Mouse (Mus musculus) left cerebral cortex, adult 11 months (tissue): ENCODE results near the gene Arhgap8.

Experiments used
- DNase-seq: peaks from one replicate; pipeline ENCODE4 v3.0.0; 2022; ENCODE audit warnings: low spot score

Gene Arhgap8

DNA sequence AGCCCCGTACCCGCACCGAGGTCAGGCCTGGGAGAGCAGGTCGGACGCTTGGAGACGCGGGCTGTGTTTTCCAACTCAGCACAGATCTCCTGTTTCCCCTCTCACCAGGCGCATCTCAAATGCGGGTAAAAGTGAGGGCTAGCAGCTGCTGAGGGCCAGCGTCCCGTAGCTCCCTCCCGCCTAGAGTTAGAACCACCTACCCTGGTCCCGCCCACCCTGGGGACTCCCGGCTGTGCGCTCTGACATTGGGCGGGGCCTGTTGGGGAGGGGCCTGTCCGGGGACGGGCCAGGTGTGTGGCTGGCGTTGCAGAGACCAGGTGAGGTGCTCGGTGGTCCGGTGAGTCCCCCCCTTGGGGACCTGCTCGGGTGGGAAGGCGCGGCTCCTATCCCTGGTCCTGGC lies at the start of gene Arhgap8:
Gene Arhgap8, plus strand, starts transcription at position 262 of the 400 bp plus-strand sequence.
- DNase-seq, result no peak

GRCm38 (mm10) chr15:84670657-84671055 lies 49.2 kb upstream of the Arhgap8 start:
- DNase-seq, result no peak

DNA sequence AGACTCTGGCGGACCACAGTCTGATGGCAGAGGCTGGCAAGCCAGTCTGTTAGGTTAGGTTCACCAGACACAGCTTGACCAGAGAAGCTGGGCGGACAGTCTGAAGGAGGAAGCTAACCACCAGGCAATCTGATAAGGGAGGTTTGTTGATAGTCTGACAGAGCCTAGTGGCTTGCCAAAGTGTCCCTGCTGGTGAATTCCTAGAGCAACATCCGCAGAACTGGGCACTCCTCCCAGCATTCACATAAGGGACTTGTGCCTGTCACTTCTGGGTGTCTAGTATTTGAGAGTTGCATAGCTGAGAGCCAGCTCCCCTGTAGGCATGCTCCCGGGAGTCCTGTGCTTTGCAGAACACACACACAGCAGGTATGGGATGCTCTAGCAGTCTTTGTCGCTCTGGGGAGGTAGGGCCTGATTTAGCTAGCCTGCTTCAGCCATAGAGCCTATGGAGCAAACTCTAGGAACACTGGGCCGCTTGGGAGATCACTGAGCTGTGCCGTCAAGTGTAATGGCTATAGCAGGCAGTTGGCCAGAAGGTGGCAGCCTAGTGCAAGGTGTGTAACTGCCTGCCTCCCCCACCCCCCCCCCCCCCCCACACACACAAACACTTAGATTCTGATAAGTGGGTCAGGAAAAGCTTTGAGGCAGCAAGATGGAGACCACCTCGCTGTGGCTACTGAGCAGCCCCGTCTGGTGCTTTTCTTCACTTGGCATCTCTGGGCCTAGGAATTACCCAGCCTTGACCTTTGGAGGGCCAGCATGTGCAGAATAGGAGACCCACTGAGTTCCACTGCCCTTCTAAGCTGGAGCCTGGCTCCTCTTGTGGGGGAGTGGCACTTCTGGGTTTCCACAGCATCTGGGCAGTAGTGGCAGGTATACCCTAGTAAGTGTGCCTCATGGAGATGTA lies 48.2 kb upstream of the Arhgap8 start:
- DNase-seq, result no peak

DNA sequence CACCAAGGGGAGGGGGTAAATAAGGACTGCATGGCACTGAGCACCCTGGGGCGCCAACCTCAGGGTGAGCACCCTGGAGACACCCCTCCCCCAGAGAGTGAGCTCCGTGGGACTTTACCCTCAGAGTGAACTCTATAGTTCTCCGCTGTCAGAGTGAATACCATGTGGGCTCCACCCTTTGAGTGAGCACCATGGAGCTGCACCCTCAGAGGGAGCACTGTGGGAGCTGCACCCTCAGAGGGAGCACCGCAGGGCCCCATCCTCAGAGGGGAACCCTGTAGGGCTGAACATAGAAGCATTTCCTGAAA lies 47.6 kb upstream of the Arhgap8 start:
- no peak for DNase-seq

- no peak for DNase-seq
These were observed 47.2 kb upstream of the Arhgap8 start for GRCm38 (mm10) chr15:84672616-84673015.

DNA sequence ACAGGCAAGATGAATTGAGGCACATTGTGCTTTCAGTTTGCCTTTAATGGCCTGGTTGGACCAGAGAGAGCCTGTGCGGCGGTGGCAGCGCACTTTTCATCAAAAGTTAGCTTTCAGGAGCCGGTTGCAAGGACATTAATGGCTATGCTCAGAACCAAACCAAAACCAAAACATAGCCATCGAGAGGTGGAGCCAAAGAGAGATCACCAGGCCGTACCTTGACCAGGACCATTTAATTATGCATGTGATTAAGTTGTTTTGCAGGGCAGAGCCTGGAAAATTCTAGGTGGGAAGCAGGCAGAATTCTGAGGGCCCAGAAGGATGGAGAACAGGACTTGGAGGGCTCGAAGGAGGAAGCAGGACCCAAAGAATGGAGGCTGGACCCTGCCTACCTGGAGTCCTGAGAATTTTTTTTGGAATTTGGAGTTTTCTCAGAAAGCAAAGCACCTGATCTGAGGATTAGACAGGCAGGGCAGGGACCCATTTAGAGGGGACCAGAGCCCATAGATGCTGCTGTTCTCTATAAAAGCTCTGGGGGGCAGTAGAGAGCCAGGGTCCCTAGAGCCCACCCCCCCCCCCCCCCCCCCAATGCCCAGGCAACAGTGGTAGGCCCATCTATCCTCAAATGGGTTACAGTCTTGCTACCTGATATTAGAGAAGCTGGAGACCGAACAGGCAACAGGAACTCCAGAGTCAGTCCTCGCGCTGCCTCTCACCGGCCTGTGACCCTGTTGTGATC lies 45.4 kb upstream of the Arhgap8 start:
- DNase-seq, result no peak

DNA sequence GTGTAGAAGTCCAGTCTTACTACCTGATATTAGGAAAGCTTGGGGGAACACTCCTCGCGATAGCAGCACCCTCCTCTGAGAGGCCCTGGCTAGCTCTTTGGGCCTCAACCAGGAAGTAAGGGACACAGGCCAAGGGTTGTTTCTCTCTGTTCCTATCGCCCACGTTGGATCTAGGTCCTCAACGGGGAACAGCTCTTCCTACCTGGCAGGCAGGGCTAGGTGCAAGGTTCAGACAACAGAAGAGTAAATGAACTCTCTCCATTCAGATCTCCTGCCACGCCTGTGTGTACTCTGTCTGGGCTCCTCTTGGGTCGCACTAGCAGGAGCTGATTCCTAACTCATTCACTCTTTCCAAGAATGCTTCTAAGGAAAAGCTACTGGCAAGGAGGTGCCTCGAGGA lies 44.5 kb upstream of the Arhgap8 start:
- no peak for DNase-seq

- no peak for DNase-seq
These were observed 41.9 kb upstream of the Arhgap8 start for GRCm38 (mm10) chr15:84677943-84678342.

DNA sequence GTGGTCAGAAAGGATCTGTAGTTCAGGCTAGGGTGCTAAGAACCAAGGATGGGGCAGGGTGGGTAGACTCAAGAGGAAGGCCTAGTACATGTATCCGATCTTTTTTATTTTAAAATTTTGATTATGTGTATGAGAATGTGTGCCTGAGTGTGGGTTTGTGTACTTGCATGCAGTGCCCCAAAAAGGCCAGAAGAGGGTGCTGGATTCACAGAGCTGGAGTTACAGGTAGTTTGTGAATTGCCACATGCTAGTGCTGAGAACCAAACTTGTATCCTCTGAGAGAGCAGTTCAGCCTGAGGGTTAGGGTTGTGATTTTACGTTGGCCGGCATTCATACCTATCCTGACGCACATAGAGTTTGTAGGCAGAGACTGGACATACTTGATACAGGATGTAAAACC lies 40.8 kb upstream of the Arhgap8 start:
- no peak for DNase-seq

GRCm38 (mm10) chr15:84679794-84680193 lies 40.1 kb upstream of the Arhgap8 start:
- no peak for DNase-seq

DNA sequence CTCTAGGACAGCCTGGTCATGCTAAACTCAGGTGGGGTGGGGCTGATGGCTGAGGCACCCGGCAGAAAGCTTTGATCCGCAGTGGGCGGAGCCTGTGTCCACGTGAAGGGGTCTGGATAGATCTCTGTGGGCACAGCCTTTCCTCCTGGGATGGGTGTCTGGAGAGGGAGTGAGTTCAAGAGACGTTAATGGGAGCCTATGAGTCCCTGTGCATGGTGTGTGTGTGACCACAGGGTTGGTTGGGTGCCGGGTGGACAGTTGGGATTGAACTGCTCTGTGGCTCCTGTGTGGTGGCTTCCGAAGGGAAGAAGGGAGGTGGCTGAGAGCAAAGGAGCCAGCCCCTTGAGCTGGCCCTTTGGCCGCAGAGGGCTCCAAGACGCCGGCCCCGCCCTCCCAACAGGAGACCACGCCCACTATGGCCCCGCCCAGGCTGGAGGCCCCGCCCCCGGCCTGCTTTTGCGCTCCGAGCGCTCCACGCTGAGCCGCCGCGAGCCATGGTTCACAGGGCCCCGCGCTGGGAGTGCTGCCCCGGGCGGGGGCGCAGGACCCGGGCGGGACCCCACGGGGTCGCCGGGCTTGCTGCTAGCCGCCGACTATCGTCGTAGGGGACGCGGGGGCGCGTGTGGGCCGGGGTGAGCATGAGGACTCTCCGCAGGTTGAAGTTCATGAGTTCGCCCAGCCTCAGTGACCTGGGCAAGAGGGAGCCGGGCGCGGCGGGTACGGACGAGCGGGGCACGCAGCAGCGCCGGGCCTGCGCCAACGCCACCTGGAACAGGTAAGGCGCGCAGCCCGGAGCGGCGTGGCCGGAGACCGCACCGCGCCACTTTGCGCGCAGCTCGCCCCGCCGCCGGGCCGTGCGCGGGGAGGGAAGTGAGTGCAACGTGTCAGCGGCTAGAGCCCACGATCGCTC lies 39.1 kb upstream of the Arhgap8 start:
- no peak for DNase-seq

GRCm38 (mm10) chr15:84681455-84682193 lies 38.2 kb upstream of the Arhgap8 start:
- DNase-seq, result no peak

- no peak for DNase-seq
These were observed 37.6 kb upstream of the Arhgap8 start for GRCm38 (mm10) chr15:84682206-84682605.

- DNase-seq, result no peak
These were observed 37.0 kb upstream of the Arhgap8 start for GRCm38 (mm10) chr15:84682821-84683220.

DNA sequence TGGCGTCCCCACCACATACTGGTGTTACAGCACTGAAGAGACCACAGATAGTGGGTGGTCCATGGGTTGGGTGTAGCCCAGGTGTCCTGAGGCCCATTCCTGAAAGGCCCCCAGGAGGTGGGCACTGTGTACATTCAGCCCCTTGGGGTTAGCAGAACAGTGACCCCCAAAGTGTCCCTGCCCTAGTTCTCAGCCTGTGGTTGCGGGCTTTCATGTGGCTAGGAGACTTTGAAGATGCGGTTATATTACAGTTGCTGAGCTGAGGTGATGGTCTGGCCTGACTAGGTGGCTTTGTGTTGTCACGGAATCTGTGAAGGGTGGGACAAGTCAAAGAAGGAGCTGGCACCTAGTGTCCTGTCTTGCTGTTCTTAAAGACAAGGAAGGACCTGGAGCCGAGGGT lies 35.3 kb upstream of the Arhgap8 start:
- no peak for DNase-seq

DNA sequence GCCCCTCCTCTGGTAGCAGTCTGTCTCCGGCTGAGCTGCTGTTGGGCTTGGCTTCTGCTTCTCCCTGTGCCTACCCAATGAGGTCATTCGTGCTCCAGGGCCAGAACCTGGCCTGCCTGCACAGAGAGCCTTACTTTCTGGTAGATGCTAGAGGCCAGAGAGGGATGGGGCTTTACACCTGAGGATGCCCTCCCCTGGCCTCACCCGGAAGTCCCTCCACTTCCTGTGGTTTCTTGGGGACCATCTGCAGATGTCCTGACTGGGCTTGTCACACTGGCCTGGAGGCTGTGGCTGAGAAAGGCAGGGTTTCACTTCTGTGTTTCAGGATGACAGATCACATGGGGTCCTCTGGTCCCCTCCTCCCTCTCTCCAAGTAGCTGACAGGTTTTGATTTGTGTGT lies 34.4 kb upstream of the Arhgap8 start:
- DNase-seq, result no peak

GRCm38 (mm10) chr15:84687904-84688303 lies 31.9 kb upstream of the Arhgap8 start:
- no peak for DNase-seq

GRCm38 (mm10) chr15:84689356-84689755 lies 30.5 kb upstream of the Arhgap8 start:
- DNase-seq, result no peak

- no peak for DNase-seq
These were observed 28.3 kb upstream of the Arhgap8 start for GRCm38 (mm10) chr15:84691513-84691912.

DNA sequence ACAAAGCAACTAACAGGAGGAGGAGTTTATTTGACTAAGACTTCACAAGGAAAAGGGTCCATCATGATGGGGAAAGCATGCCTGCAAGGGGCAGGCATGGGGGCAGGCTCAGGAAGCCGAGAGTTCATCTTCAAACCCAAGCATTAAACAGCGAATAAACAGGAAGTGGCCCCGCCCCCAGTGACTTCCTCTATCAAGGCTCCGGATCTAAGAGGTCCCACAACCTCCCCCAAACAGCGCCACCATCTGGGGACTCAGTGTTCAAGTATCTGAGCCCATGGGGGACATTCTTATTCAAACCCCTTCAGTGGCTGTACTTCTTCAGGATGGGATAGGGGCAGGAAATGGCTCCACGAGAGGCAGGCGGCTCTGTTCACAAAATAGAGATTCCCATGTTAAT lies 27.2 kb upstream of the Arhgap8 start:
- no peak for DNase-seq

GRCm38 (mm10) chr15:84696021-84696420 lies 23.8 kb upstream of the Arhgap8 start:
- no peak for DNase-seq

DNA sequence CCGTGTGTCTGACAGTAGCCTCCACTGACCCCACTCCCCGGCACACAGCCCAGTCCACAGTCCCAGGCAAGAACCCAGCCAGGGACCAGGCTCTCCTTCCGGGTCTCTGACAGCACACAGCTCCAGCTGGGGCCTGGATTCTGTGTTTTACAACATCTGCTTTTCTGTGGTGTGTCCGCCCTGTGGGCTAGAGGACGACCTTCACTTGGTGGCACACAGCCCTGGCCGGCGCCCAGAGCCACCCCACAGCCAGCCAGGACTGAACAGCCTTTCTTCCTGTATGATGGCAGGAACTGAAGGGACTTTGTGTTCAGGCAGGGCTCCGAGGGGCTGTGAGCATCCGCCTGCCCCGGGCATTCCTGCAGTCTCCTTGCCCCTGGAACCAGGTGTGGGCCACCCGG lies 22.2 kb upstream of the Arhgap8 start:
- no peak for DNase-seq
